Mouse (Mus musculus) heart, postnatal 0 days (tissue): Measurements from ENCODE around the gene Pycard.

Experiments used
- CTCF ChIP-seq: IDR thresholded peaks from 2 replicates; pipeline ENCODE4 v1.5.1; 2016; ENCODE audit warnings: antibody characterized with exemption, control low read depth, low read depth
- EP300 ChIP-seq: IDR thresholded peaks from 2 replicates; pipeline ENCODE4 v1.6.1; 2016; ENCODE audit warnings: antibody characterized with exemption, low read depth

DNA sequence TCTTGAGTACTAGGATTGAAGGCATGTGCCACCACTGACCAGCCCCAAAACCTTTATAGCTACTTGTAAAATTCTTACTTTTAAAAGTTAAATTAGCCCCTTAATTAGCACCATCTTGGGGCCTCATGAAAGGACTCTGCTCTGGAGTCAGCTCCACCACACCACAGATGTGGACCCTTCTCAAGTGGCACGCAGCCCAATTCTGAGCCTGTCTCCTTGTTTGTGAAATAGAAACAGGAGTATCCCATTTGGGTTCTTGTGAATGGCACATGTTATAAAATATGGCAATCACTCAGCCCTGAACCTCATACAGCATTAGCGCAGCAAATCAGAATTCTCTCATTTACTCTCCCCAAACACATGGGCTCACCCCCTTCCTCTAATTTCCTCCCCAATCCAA lies 14.8 kb downstream of the Pycard start:
- TF ChIP-seq CTCF (no peak), EP300 (no peak)
